Mouse (Mus musculus) forebrain, postnatal 0 days (tissue): ENCODE results near the gene Rasgrf2. TPM values are rescaled to one million over a fixed set of nuclear protein-coding genes. Genes with fewer than 3 reads are reported as not detected.

ENCODE experiments used
- ATAC-seq: fragments of 200-750 bp; cut with Nextera tagmentation; 2 replicates; pipeline ENCODE4 v1.8.0; 2017; ENCODE audit warnings: mild to moderate bottlenecking, moderate library complexity
- DNase-seq: peaks from one replicate; pipeline ENCODE4 v3.0.0-alpha.2; 2015
- H3K27ac ChIP-seq: fragments of 300-500 bp; sonication (generic); 2 replicates; pipeline ENCODE4 v1.5.1; 2014; ENCODE audit warnings: low read depth, mild to moderate bottlenecking, antibody characterized with exemption, low read length, moderate library complexity, mixed read lengths
- H3K27me3 ChIP-seq: fragments of 300-500 bp; sonication (generic); 2 replicates; pipeline ENCODE4 v1.6.1; 2014; ENCODE audit warnings: mild to moderate bottlenecking, low read length, mixed read lengths; ENCODE audit not compliant: insufficient read depth
- H3K36me3 ChIP-seq: fragments of 300-500 bp; sonication (generic); 2 replicates; pipeline ENCODE4 v1.6.1; 2014; ENCODE audit warnings: mild to moderate bottlenecking, moderate library complexity; ENCODE audit not compliant: insufficient read depth
- H3K4me1 ChIP-seq: fragments of 300-500 bp; sonication (generic); 2 replicates; pipeline ENCODE4 v1.6.1; 2014; ENCODE audit warnings: antibody characterized with exemption; ENCODE audit not compliant: insufficient read depth
- H3K4me2 ChIP-seq: fragments of 300-500 bp; sonication (generic); 2 replicates; pipeline ENCODE4 v1.6.1; 2014; ENCODE audit warnings: low read depth, mild to moderate bottlenecking, moderate library complexity
- H3K4me3 ChIP-seq: fragments of 300-500 bp; sonication (generic); 2 replicates; pipeline ENCODE4 v1.5.1; 2014; ENCODE audit warnings: low read depth, low read length, mixed read lengths
- H3K9ac ChIP-seq: fragments of 300-500 bp; sonication (generic); 2 replicates; pipeline ENCODE4 v1.6.1; 2014; ENCODE audit warnings: mild to moderate bottlenecking
- H3K9me3 ChIP-seq: fragments of 300-500 bp; sonication (generic); 2 replicates; pipeline ENCODE4 v1.6.1; 2016; ENCODE audit warnings: low read length
- CTCF ChIP-seq: sonication (generic); IDR thresholded peaks from 2 replicates; pipeline ENCODE4 v1.5.1; 2016; ENCODE audit warnings: antibody characterized with exemption, control low read depth, low read depth
- WGBS: fragments of 180-500 bp; shearing (Covaris S2); extraction: QIAGEN DNeasy Blood & Tissue Kit; methylation state at CpG from one replicate; pipeline ENCODE4 v1.1.7; 2014; 5-methylcytosine and 5-hydroxymethylcytosine counted together
- polyA plus RNA-seq: library from polyadenylated mRNA; unstranded; fragments of >200 nt; fragmentation: Nextera tagmentation; extraction: Ambion mirVana; gene quantifications from 2 replicates; pipeline ENCODE4 v1.2.1, GENCODE M21; 2015
- total RNA-seq: library from RNA; depleted of rRNA; stranded (reverse); fragments of >200 nt; gene quantifications from 2 replicates; pipeline ENCODE4 v1.2.3, GENCODE M21; 2014; rRNA removed

Gene Rasgrf2
- total and polyA plus RNA-seq, 2 experiments from 2014 or later: 7.0 to 63.5 TPM

- 72% methylated on average over 3 of the region's 3 CpGs for WGBS
- H3K9me3 ChIP-seq: no peaks in the 10 kb centered on the region
- H3K36me3 ChIP-seq: no peaks in the 10 kb centered on the region
- H3K4me3 ChIP-seq: no peak overlapping the region
- DNase-seq: no peak
- no peaks in the 10 kb centered on the region for H3K27me3 ChIP-seq
- no peak for ATAC-seq
- H3K4me2 ChIP-seq: no peak overlapping the region
- no peak for TF ChIP-seq CTCF
- H3K27ac ChIP-seq: no peak overlapping the region
- H3K4me1 ChIP-seq: no peaks in the 10 kb centered on the region
- H3K9ac ChIP-seq: no peak overlapping the region
Measured at GRCm38 (mm10) chr13:91854412-91854811, 277.0 kb downstream of the Rasgrf2 start.

Other genes with a start within 250 kb of the Rasgrf2 start
- gene Gm20379, start 174.3 kb upstream of the Rasgrf2 start, total RNA-seq: not detected in 2 replicates
- gene Gm20379, start 174.3 kb upstream of the Rasgrf2 start, polyA plus RNA-seq: 0.25 TPM in 1 of 2 replicates, not detected in the other
- 3.1 and 3.3 TPM in 2 replicates for gene Dhfr, start 223.1 kb upstream of the Rasgrf2 start, total RNA-seq
- 2.8 and 3.1 TPM in 2 replicates for gene Dhfr, start 223.1 kb upstream of the Rasgrf2 start, polyA plus RNA-seq
- gene Msh3, start 223.3 kb upstream of the Rasgrf2 start, total RNA-seq: 26.9 and 33.6 TPM in 2 replicates
- 17.2 and 20.3 TPM in 2 replicates for gene Msh3, start 223.3 kb upstream of the Rasgrf2 start, polyA plus RNA-seq